ENCODE assay signal across 8 mouse cellular contexts in genomic region chr2:3474361-3474805, GRCm38 (mm10). TPM values are rescaled to one million over a fixed set of nuclear protein-coding genes. Genes with fewer than 3 reads are reported as not detected.
DNase-seq lines count a peak whose midpoint lies in the region; ATAC-seq and TF ChIP-seq lines count a peak whose summit lies in the region.

No protein-coding gene starts in this region.

- peak; percentile 82 for DNase-seq in CD4-positive, CD25-positive, alpha-beta regulatory T cell, adult 2 months (ENCODE audit: low read depth, low spot score)
- peak; percentile 80 for DNase-seq in brain, adult 2 months (ENCODE audit: low read depth, low spot score)
- peak; percentile 32 for DNase-seq in telencephalon, adult 2 months (ENCODE audit: low read depth, low spot score)

- ATAC-seq in heart, embryonic 11.5 days (replicated peaks; ENCODE audit: insufficient number of reproducible peaks, low FRiP score, low TSS enrichment): peak; percentile 67
- peak; percentile 83 for ATAC-seq in kidney, embryonic 16.5 days (ENCODE audit: low FRiP score, low TSS enrichment)
- peak; percentile 63 for ATAC-seq in liver, embryonic 12.5 days
- peak; percentile 80 for ATAC-seq in neural tube, embryonic 12.5 days (ENCODE audit: low FRiP score, low read depth)

- H3K27me3 ChIP-seq in heart, embryonic 11.5 days (ENCODE audit: control insufficient read depth, insufficient read depth, low read length): no peaks in the 10 kb centered on the region
- no peaks in the 10 kb centered on the region for H3K27me3 ChIP-seq in kidney, embryonic 16.5 days (ENCODE audit: insufficient read depth, low read length)
- no peaks in the 10 kb centered on the region for H3K27me3 ChIP-seq in liver, embryonic 12.5 days (replicated peaks)
- no peaks in the 10 kb centered on the region for H3K27me3 ChIP-seq in neural tube, embryonic 12.5 days (replicated peaks)

- peak overlapping the region; percentile 65 for H3K4me3 ChIP-seq in embryonic fibroblast, embryonic 13.5 days (ENCODE audit: insufficient read depth, low read length)
- H3K4me3 ChIP-seq in heart, embryonic 11.5 days (ENCODE audit: low read depth, low read length): peak overlapping the region; percentile 95
- H3K4me3 ChIP-seq in kidney, embryonic 16.5 days (ENCODE audit: low read length): peak overlapping the region; percentile 87
- H3K4me3 ChIP-seq in liver, embryonic 12.5 days: peak overlapping the region; percentile 99
- H3K4me3 ChIP-seq in neural tube, embryonic 12.5 days: peak overlapping the region; percentile 94

- peak overlapping the region; percentile 69 for H3K4me2 ChIP-seq in heart, embryonic 11.5 days
- peak overlapping the region; percentile 60 for H3K4me2 ChIP-seq in kidney, embryonic 16.5 days (replicated peaks; ENCODE audit: low read depth, low read length)
- peak overlapping the region; percentile 91 for H3K4me2 ChIP-seq in liver, embryonic 12.5 days
- H3K4me2 ChIP-seq in neural tube, embryonic 12.5 days (replicated peaks): peak overlapping the region; percentile 74

- peak overlapping the region; percentile 10; the same call in 1 of the 2 replicates for H3K27ac ChIP-seq in embryonic fibroblast, embryonic 13.5 days (ENCODE audit: insufficient read depth, low read length)
- H3K27ac ChIP-seq in heart, embryonic 11.5 days (ENCODE audit: low read depth, low read length): peak overlapping the region; percentile 95
- peak overlapping the region; percentile 90 for H3K27ac ChIP-seq in kidney, embryonic 16.5 days (ENCODE audit: low read length)
- H3K27ac ChIP-seq in liver, embryonic 12.5 days: peak overlapping the region; percentile 96
- peak overlapping the region; percentile 89 for H3K27ac ChIP-seq in neural tube, embryonic 12.5 days

- H3K9ac ChIP-seq in heart, embryonic 11.5 days (ENCODE audit: low read depth, low read length): peak overlapping the region; percentile 92
- H3K9ac ChIP-seq in kidney, embryonic 16.5 days (replicated peaks; ENCODE audit: low read length): peak overlapping the region; percentile 86
- peak overlapping the region; percentile 98 for H3K9ac ChIP-seq in liver, embryonic 12.5 days
- H3K9ac ChIP-seq in neural tube, embryonic 12.5 days: peak overlapping the region; percentile 84

- 0 out of 2 replicates have a peak, but pooled peaks cover 3% of the 10 kb centered on the region for H3K4me1 ChIP-seq in embryonic fibroblast, embryonic 13.5 days (ENCODE audit: control insufficient read depth, insufficient read depth, low read length)
- H3K4me1 ChIP-seq in heart, embryonic 11.5 days (ENCODE audit: control insufficient read depth, insufficient read depth, low read length): peaks cover 6% of the 10 kb centered on the region; the same call in 1 of the 2 replicates
- H3K4me1 ChIP-seq in kidney, embryonic 16.5 days (ENCODE audit: insufficient read depth, low read length): peaks cover 18% of the 10 kb centered on the region
- H3K4me1 ChIP-seq in liver, embryonic 12.5 days: peaks cover 21% of the 10 kb centered on the region
- H3K4me1 ChIP-seq in neural tube, embryonic 12.5 days: peaks cover 10% of the 10 kb centered on the region; the same call in 1 of the 2 replicates

- under 1% methylated on average over 46 of the region's 46 CpGs for WGBS in heart, embryonic 11.5 days (ENCODE audit: insufficient replicate concordance)
- under 1% methylated on average over 45 of the region's 46 CpGs for whole genome bisulfite sequencing in kidney, embryonic 16.5 days
- WGBS in liver, embryonic 12.5 days (ENCODE audit: insufficient replicate concordance): under 1% methylated on average over 46 of the region's 46 CpGs
- under 1% methylated on average over 46 of the region's 46 CpGs for WGBS in neural tube, embryonic 12.5 days

- no peak for TF ChIP-seq POLR2A in embryonic fibroblast, embryonic 13.5 days (IDR thresholded peaks at IDR 0.05; ENCODE audit: low read depth, low read length)

- 0 out of 2 replicates have a peak, but pooled peaks cover 2% of the 10 kb centered on the region for H3K9me3 ChIP-seq in heart, embryonic 11.5 days (replicated peaks; ENCODE audit: control insufficient read depth, low read length)
- H3K9me3 ChIP-seq in kidney, embryonic 16.5 days (ENCODE audit: low read length): no peaks in the 10 kb centered on the region
- no peaks in the 10 kb centered on the region for H3K9me3 ChIP-seq in liver, embryonic 12.5 days (replicated peaks)
- no peaks in the 10 kb centered on the region for H3K9me3 ChIP-seq in neural tube, embryonic 12.5 days

- no peaks in the 10 kb centered on the region for H3K36me3 ChIP-seq in heart, embryonic 11.5 days (ENCODE audit: control insufficient read depth, insufficient read depth, low read length)
- H3K36me3 ChIP-seq in kidney, embryonic 16.5 days (ENCODE audit: insufficient read depth, low read length): peaks cover 6% of the 10 kb centered on the region; the same call in 1 of the 2 replicates
- H3K36me3 ChIP-seq in liver, embryonic 12.5 days: peaks cover 23% of the 10 kb centered on the region
- 0 out of 2 replicates have a peak, but pooled peaks cover 7% of the 10 kb centered on the region for H3K36me3 ChIP-seq in neural tube, embryonic 12.5 days

- TF ChIP-seq CTCF in embryonic fibroblast, embryonic 13.5 days (IDR thresholded peaks at IDR 0.05; ENCODE audit: borderline replicate concordance, insufficient read depth, low read length): no peak

RNA-seq across cellular contexts. Expression of gene Suv39h2, which starts 0.4 kb away (rescaled TPM):
- polyA plus RNA-seq in embryonic fibroblast, embryonic 13.5 days (2011; ENCODE audit: insufficient read length, low read depth, missing spikeins): 4.5 and 8.2 TPM in 2 replicates
- polyA plus RNA-seq in heart, embryonic 11.5 days (2014; fragmentation: Nextera tagmentation; extraction: Ambion mirVana): 12.1 and 13.9 TPM in 2 replicates
- polyA plus RNA-seq in kidney, embryonic 16.5 days (2015; fragmentation: Nextera tagmentation; extraction: Ambion mirVana): 14.2 and 14.5 TPM in 2 replicates
- 13.2 and 13.3 TPM in 2 replicates for polyA plus RNA-seq in liver, embryonic 12.5 days (2016; fragmentation: Nextera tagmentation; extraction: Ambion mirVana)
- 26.1 and 27.7 TPM in 2 replicates for polyA plus RNA-seq in neural tube, embryonic 12.5 days (2016; fragmentation: Nextera tagmentation; extraction: Ambion mirVana)

RNA-seq across cellular contexts. Expression of gene Gm45902, which starts 38.2 kb away (rescaled TPM):
- polyA plus RNA-seq in embryonic fibroblast, embryonic 13.5 days (2011; ENCODE audit: insufficient read length, low read depth, missing spikeins): 3.7 and 4.1 TPM in 2 replicates
- 4.4 and 5.5 TPM in 2 replicates for polyA plus RNA-seq in heart, embryonic 11.5 days (2014; fragmentation: Nextera tagmentation; extraction: Ambion mirVana)
- polyA plus RNA-seq in kidney, embryonic 16.5 days (2015; fragmentation: Nextera tagmentation; extraction: Ambion mirVana): 5.1 and 5.9 TPM in 2 replicates
- 3.2 and 3.5 TPM in 2 replicates for polyA plus RNA-seq in liver, embryonic 12.5 days (2016; fragmentation: Nextera tagmentation; extraction: Ambion mirVana)
- polyA plus RNA-seq in neural tube, embryonic 12.5 days (2016; fragmentation: Nextera tagmentation; extraction: Ambion mirVana): 9.0 and 9.3 TPM in 2 replicates

RNA-seq across cellular contexts. Expression of gene Hspa14, which starts 38.2 kb away (rescaled TPM):
- polyA plus RNA-seq in embryonic fibroblast, embryonic 13.5 days (2011; ENCODE audit: insufficient read length, low read depth, missing spikeins): 56.4 and 59.9 TPM in 2 replicates
- 87.9 and 94.9 TPM in 2 replicates for polyA plus RNA-seq in heart, embryonic 11.5 days (2014; fragmentation: Nextera tagmentation; extraction: Ambion mirVana)
- polyA plus RNA-seq in kidney, embryonic 16.5 days (2015; fragmentation: Nextera tagmentation; extraction: Ambion mirVana): 119 and 124 TPM in 2 replicates
- 107 and 109 TPM in 2 replicates for polyA plus RNA-seq in liver, embryonic 12.5 days (2016; fragmentation: Nextera tagmentation; extraction: Ambion mirVana)
- polyA plus RNA-seq in neural tube, embryonic 12.5 days (2016; fragmentation: Nextera tagmentation; extraction: Ambion mirVana): 82.9 and 84.2 TPM in 2 replicates

RNA-seq across cellular contexts. Expression of gene Cdnf, which starts 38.4 kb away (rescaled TPM):
- 1.6 TPM in 2 replicates for polyA plus RNA-seq in embryonic fibroblast, embryonic 13.5 days (2011; ENCODE audit: insufficient read length, low read depth, missing spikeins)
- polyA plus RNA-seq in heart, embryonic 11.5 days (2014; fragmentation: Nextera tagmentation; extraction: Ambion mirVana): 0.34 and 0.80 TPM in 2 replicates
- 0.19 and 0.27 TPM in 2 replicates for polyA plus RNA-seq in kidney, embryonic 16.5 days (2015; fragmentation: Nextera tagmentation; extraction: Ambion mirVana)
- 0.11 and 0.24 TPM in 2 replicates for polyA plus RNA-seq in liver, embryonic 12.5 days (2016; fragmentation: Nextera tagmentation; extraction: Ambion mirVana)
- 0.08 and 0.23 TPM in 2 replicates for polyA plus RNA-seq in neural tube, embryonic 12.5 days (2016; fragmentation: Nextera tagmentation; extraction: Ambion mirVana)

RNA-seq across cellular contexts. Expression of gene Dclre1c, which starts 50.5 kb away (rescaled TPM):
- polyA plus RNA-seq in embryonic fibroblast, embryonic 13.5 days (2011; ENCODE audit: insufficient read length, low read depth, missing spikeins): 6.3 and 7.5 TPM in 2 replicates
- polyA plus RNA-seq in heart, embryonic 11.5 days (2014; fragmentation: Nextera tagmentation; extraction: Ambion mirVana): 5.2 and 5.5 TPM in 2 replicates
- polyA plus RNA-seq in kidney, embryonic 16.5 days (2015; fragmentation: Nextera tagmentation; extraction: Ambion mirVana): 6.6 and 7.5 TPM in 2 replicates
- 5.9 and 6.8 TPM in 2 replicates for polyA plus RNA-seq in liver, embryonic 12.5 days (2016; fragmentation: Nextera tagmentation; extraction: Ambion mirVana)
- 8.1 and 8.5 TPM in 2 replicates for polyA plus RNA-seq in neural tube, embryonic 12.5 days (2016; fragmentation: Nextera tagmentation; extraction: Ambion mirVana)

Comparison
In these comparisons a context has a peak if more than half of its experiments do, and no peak if none do; other contexts are left out.
1. Peak in every context shown above with its lines: DNase-seq, ATAC-seq, H3K4me3 ChIP-seq and H3K27ac ChIP-seq.
2. DNase-seq: peak in every context shown above with its lines; median percentile 82 in CD4-positive, CD25-positive, alpha-beta regulatory T cell, adult 2 months; 80 in brain, adult 2 months; 32 in telencephalon, adult 2 months.
3. H3K27ac ChIP-seq: peak in every context shown above with its lines; median percentile 96 in liver, embryonic 12.5 days; 95 in heart, embryonic 11.5 days; 90 in kidney, embryonic 16.5 days; 89 in neural tube, embryonic 12.5 days; 10 in embryonic fibroblast, embryonic 13.5 days.